Mouse (Mus musculus) mouse embryonic stem cell (cell line): ENCODE results near the gene Kcp.

Experiments used
- in situ Hi-C, 2 experiments: fragments of 300-500 bp; cut with MboI; formaldehyde crosslinking; loops; 1 replicate in 1 of 2; 3 replicates in 1 of 2; pipeline ENCODE4 v1.14.3; 2019 to 2020; ENCODE audit warnings: low sequenced_read_pairs in 2 of 2, low pct_unique_long_range_greater_than_20kb in 1 of 2, mixed read lengths in 1 of 2; ENCODE audit not compliant: unreplicated experiment in 1 of 2

Gene Kcp

DNA sequence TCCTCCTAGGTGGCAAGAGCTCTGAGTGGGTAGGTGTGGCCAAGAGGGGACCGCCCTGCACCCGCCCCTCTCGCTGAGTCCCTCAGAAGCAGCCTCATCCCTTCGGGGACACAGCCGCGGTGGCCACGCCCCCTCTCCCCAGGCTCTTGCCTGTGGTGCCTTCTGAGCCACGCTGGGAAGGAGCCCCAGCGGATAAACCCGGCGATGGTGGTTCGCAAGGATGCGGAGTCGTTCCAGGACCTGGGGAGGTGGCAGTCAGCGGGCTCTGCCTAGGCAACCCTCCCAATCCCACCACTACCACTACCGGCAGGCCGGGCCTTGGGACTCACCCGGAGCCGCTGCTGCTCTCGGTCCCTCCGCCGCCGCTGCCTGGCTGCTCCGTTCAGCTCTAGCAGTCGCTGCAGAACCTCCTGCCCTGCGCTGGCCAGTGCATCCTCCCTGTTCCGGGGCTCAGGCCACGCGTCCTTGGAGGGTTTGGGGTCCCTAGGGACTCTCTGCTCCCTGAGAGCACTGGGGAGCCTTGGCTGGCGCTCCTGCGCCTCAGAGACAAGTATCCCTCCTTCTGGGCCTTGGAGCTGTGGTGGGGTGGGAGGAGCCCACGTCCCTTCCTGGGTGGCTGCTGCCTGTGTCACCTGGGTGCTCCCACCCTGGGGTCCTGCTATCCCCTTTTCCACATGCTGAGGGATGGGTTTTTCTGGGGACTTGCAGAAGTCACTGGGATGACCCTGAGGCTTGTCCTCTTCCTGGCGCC is 33.6 kb downstream of the Kcp start:
- in situ Hi-C loops: no loop called here

DNA sequence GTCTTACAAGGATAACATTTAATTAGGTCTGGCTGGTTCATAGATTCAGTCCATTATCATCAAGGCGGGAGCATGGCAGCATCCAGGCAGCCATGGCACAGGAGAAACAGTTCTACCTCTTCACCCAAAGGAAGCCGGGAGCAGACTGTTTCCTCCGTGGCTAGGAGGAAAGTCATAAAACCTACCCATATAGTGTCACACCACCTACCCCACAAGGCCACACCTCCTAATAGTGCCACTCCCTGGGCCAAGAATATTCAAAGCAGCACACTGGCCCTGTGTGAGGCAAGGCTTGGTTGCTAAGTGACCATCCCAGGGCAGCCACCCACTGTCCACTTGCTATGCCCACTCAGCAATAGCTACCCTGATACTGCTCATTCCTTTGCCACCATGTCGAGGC is 36.6 kb downstream of the Kcp start, which contains the start of gene Atp6v1fnb:
TSS of gene Atp6v1fnb (plus strand) at position 301 of the 400 bp plus-strand sequence.
- in situ Hi-C loops: no loop called here

DNA sequence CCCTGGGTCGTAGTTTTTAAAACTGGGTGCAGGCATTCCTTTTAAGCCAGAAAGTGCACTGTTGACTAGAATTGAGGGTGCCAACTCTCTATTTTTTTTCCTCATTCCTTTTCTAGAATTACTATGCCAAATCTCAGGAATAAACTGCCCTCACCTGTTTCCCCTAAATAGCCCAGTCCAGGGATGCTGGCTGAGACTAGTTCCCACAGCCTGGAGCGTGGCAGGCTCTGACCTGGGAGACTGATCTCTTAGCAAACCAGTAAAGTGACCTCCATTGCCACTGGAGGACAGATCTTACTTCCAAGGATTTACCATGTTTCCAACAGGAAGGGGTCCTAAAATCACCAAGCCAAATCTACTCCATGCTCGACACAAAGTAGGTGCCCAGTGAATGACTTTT is 38.9 kb downstream of the Kcp start:
- in situ Hi-C loops: no loop called here

DNA sequence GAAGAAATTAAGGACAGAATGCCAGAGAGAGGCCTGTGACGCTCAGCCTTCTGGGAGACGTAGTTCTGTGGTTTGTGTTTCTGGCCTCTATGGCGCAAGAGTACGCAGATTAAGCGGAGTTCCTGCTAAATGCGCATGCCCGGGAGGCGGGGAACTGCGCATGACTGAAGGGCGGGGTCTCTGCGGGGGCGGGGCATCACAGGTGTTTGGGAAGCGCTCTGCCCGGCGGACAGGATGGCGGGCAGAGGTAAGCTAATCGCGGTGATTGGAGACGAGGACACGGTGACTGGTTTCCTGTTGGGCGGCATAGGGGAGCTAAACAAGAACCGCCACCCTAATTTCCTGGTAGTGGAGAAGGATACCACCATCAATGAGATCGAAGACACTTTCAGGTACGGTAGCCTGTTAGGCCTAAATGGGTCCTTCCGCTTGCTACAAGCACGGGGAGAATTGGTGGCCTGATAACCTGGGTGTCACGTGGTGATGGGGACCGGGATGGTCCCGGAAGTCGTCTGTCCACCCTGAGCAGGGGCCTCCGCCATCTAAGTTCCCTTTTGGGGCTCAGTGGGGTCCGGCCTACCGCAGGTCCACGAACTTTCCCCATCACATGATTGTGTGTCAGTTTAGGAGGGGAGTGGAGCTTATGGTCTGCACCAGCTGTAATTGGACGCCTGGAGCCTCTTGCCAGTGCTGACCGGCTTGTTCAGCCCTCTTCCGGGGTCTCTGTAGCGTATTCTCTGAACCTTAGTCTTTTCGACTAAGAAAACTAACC is 40.0 kb downstream of the Kcp start, which contains the start of gene Atp6v1f:
TSS of gene Atp6v1f (plus strand) at position 136 of the 772 bp plus-strand sequence.
- in situ Hi-C loops: no loop called here

DNA sequence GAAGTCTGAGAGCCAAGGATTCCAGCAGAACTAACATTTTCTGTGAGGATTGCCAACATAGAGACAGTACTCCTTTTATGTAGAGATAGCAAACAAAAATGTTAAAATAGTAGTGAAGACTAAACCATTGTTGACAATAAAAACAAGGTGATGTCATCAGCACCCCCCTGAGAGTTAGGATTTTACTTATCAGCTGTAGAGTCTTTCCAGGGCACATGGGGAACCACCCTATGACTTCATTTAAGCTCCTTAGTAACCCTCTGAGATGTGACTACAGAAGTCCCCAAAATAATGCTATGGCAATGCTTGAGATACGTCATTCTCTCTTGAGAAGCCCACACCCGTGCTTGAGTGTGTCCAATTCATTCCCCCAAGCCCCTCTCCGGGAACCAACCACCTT is 44.4 kb downstream of the Kcp start:
- in situ Hi-C loops: no loop called here

DNA sequence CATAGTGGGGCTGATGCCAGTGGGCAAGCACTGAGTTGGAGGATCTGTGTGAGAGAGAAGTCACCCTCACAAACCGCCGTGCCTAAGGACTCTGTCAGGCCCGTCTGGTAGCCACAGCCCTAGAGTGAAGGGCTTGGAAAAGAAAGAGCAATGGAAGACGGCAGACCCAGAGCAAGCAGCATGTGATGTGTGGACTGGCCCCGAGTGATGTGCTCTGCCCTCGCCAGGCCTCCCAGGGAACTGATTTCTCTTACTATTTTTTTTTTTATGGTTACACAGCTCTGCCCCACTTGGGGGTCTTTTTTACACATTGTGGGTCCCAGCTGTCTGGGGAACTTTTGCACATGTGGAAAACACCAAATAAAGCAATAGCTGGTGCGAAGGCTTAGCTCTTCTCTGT is 46.2 kb downstream of the Kcp start:
- in situ Hi-C loops: no loop called here

DNA sequence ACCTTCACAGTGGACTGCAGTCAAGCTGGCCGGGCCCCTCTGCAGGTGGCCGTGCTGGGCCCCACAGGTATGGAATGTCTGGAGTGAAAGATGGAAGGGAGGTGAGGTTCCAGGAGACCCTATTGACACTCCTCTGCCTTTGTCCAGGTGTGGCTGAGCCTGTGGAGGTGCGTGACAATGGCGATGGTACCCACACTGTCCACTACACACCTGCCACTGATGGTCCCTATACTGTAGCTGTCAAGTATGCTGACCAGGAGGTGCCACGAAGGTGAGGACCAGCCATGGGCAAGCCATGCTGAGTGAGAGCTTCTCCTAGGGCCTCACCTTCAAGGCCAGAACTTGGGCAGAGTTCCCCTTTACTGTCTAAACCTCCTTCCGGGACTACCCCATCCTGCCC is 57.1 kb downstream of the Kcp start:
- in situ Hi-C loops: no loop called here

DNA sequence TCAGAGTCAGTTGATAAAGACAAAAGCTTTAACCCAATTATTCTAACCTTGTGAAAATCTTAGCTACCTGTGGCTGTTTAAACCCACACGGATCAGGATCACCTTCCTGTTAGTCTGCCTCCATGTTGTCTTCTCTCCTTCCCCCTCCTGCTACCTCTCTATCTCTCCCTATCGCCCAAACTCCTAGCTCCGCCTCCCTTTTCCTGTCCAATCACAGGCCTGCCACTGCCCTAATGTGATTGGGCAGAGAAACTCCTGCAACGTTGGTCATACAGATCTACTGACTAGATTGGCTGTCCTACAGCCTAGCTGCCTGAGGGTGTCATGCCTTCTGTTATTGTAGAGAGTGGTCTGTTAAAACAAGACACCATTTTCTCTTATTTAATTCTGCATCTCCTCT is 57.9 kb downstream of the Kcp start:
- in situ Hi-C loops: no loop called here

DNA sequence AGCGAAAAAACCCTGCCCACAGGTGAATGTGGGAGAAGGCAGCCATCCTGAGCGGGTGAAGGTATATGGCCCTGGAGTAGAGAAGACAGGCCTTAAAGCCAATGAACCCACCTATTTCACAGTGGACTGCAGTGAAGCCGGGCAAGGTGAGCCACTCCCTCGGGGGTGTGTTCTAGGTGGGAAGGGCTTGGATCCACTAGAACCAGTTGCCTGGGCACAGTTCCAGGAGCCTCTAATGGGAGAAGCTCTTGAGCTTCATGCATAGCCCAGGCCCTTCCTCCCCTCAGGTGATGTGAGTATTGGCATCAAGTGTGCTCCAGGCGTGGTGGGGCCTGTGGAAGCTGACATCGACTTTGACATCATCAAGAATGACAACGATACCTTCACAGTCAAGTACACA is 62.4 kb downstream of the Kcp start:
- in situ Hi-C loops: no loop called here

DNA sequence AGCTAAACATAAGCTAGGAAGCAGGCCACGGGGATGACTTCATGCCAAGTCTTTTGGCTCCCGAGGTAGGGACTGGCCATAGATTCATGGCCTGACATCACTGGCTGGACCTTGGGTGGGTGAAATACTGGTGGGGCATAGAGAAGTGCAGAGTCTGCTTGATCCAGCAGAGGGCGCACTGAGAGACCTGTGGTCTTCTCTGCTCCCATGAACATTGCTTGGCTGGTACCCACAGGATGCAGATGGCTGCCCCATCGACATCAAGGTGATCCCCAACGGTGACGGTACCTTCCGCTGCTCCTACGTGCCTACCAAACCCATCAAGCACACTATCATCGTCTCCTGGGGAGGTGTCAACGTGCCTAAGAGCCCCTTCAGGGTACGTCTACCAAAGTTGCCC is 63.0 kb downstream of the Kcp start:
- in situ Hi-C loops: no loop called here

DNA sequence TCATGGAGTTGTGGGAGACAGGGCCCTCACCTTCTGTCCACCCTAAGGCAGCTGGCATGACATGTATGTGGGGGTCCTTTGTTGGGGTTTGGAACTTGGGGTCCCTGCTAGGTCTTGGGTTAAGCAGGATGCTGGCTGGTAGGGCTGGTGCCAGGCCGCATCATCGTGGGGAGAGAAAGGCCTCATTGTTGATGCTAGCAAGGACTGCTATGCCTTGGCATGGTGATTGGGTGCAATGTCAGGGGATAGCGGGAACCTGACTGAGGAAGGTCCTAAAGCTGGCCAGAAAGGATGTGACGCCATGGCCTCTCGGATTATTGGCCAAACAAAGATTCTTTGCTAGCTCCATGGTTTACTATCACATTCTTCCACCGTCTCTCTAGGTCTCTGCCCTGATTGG is 68.0 kb downstream of the Kcp start:
- in situ Hi-C loops: no loop called here

DNA sequence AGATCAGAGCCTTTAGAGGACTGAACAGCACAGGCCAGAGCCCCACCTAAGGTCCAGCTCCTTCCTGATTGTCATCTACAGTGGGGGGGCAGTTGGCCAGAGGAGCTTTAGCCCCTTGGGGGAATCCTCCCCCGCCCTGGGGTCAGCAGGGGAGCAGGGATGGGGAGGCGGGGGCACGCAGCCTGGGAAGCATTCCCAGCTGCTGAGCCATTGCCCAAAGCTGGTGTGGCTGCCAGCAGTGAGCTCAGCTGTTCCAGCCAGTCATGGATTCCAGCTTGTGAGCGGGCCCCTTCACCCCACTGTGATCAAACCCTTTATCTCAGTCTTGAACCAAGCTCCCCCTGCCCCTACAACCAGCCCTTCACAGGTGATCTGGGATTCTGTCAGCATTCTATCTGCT is 68.5 kb downstream of the Kcp start:
- in situ Hi-C loops: no loop called here

DNA sequence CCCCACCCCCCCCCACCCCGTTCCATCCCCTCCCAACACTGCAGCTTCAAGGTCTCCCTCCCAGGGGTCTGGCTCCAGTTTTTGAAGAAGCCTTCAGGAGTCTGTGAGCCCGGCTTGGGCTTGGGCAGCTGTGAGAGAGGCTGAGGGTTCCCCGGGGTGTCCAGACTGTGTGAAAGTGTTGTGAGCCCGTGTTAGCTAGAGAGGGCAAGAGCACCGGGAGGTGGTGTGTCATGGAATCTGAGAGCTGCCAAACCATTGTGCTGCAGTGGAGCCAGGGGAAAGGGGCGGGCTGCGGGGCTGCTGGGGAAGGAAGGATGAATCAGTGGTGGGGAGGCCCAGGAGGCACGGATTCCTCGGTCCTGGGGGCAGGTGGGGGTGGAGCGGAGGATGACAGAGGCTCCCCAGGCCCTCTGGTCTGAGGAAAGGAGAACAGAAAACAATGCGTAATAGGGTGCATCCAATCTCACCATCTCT is 71.3 kb downstream of the Kcp start:
- in situ Hi-C loops: no loop called here

DNA sequence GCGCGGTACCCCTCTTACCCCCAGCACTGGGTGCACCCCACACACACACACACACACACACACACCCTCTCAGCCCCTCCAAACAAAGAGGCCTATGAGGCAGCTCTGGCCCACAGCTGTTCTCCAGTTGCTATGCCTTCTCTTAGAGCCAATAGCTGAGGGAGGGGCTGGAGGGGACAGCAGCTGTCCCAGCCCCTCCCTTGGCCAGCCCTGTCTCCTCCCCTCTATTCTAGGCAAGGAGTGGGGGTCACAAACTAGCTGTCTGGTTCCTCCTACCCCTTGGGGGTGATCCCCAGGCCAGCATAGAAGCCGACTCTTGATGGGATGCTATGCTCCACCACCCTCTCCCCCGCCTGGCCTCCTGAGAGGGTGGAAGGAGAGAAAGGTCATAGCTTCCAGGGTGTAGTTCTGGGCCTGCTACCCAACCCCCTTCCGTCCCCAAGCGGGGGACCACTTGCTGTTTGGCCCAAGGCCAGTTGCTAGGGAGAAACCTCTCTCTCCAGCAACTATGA is 71.8 kb downstream of the Kcp start:
- in situ Hi-C loops: no loop called here

DNA sequence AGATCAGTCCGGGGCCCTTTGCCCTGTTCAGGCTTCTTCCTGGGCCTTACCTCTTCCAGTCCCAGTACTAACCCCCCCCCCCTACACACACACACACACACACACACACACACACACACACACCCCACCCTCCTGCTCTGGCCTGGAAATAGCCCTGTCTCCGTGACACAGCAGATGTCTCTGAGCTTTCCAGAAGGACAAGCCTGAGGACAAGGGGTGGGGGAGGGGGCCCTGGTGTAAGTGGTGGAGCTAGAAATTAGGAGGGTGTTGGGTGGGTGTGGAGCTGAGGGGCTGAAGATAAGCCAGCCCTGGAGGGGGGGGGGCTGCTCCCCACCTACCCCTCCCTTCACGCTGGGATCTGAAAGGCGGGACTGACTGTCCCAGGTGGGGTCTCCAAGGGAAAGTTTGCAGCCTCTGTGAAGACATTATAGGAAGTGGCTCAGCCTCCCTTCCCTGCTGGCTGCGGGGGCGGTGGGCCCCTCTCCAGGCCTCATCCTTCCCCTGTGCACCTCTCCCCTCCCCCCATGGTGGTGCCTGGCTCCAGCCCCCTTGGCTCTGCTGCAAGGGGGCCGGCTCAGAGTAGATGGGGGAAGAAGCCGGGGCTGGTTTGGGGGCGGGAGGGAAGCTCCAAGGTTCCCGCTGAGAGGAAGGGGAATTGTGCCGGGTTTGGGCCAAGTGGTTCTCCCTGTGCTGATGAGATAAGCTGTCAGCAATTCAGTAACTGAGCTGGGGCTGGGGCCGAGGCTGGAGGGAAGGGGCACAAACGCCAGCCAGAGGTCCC is 72.7 kb downstream of the Kcp start:
- in situ Hi-C loops: no loop called here

DNA sequence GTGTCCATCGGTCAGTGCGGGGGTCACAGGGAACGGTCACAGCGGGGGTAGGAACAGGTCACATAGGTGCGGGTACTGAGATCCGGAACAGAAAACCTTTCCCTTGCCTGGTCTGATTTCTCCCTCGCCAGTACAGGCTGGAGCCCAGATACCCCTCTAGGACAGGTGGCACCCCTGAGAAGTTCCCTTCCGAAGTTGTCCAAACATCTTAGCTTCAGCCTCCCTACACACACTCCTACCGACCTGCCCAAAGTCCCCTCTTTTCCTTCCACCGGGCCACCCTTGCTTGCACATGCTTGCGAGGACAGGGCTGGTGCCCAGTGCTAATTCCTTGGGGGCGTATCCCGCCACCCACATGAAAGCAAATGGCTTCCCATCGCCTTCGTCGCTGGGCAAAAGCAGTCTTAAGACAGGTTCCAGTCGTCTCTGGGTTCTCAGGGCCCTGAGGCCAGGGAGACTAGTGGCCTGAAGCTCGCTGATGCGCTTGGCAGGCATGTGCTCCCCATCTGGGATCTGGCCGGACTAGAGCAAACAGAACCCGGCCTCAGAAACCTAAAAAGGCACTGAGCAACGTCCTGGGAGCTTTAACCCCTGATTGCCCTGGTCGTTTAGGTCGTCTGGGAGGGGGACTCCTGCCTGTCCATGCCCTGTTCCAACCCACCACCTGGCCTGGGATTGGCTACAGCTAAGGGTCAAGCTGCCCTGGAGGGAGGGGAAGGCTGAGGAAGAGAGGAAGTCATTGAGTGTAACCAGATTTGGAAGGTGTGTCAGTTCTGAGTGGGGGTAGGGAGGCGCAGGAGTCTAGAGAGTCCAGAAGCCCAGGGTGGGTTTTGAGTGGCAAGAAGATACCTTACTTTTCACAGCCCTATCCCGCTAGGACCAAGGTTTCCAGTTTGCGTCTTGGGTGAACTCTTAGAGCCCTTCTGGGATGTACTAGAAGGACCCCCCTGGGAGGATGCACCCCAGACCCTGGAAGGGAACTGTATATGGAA is 73.7 kb downstream of the Kcp start:
- in situ Hi-C loops: no loop called here

DNA sequence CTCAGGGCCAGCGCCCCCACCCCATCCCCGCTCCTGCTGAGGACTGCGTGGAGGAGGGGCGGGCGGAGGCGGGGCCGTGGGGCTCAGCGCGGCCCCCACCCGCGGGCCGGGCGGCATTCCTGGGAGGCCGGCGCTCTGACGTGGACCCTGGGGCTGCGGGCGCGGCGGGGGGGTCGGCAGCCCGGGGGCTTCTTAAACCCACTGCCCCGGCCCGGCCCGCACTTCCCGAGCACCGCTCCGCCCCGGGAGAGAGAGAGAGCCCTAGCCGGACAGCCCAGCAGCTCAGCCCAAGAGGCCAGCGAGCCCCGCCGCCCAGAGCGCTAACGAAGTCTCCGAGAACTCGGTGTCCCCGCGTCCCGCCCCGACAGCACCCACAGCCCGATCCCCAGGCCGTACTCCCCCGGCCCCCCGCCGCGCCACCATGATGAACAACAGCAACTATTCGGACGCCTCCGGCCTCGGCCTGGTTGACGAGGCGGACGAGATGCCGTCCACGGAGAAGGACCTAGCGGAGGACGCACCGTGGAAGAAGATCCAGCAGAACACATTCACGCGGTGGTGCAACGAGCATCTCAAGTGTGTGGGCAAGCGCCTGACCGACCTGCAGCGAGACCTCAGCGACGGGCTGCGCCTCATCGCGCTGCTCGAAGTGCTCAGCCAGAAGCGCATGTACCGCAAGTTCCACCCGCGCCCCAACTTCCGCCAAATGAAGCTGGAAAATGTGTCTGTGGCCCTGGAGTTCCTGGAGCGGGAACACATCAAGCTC is 74.5 kb downstream of the Kcp start, which contains the start of gene Flnc:
TSS of gene Flnc (plus strand) at position 219 of the 766 bp plus-strand sequence.
- in situ Hi-C loops: no loop called here
